In genomic region chr11:116078676-116079320, GRCm38 (mm10) we compare ENCODE assay signal across 8 mouse cellular contexts. TPM values are rescaled to one million over a fixed set of nuclear protein-coding genes. Genes with fewer than 3 reads are reported as not detected.
A peak's percentile ranks its signal among the peaks of the same experiment; 100 is the strongest.
DNase-seq lines count a peak whose midpoint lies in the region; ATAC-seq and TF ChIP-seq lines count a peak whose summit lies in the region.

No protein-coding gene starts in this region.

- peak overlapping the region; percentile 68; the same call in 1 of the 2 replicates for H3K27ac ChIP-seq in heart, embryonic 13.5 days (replicated peaks)
- H3K27ac ChIP-seq in ES-Bruce4 (ENCODE audit: insufficient read depth, low read length), result peak overlapping the region; percentile 49
- peak overlapping the region; percentile 96 for H3K27ac ChIP-seq in liver, embryonic 15.5 days (replicated peaks)

- peak overlapping the region; percentile 76; the same call in 1 of the 2 replicates for H3K9ac ChIP-seq in heart, embryonic 13.5 days
- H3K9ac ChIP-seq in ES-Bruce4 (ENCODE audit: low read depth, poor library complexity, severe bottlenecking), result no peak overlapping the region
- peak overlapping the region; percentile 85; the same call in 1 of the 2 replicates for H3K9ac ChIP-seq in liver, embryonic 15.5 days

- H3K27me3 ChIP-seq in heart, embryonic 13.5 days (replicated peaks), result no peaks in the 10 kb centered on the region
- no peaks in the 10 kb centered on the region for H3K27me3 ChIP-seq in ES-Bruce4 (ENCODE audit: control insufficient read depth, insufficient read depth, low read length, poor library complexity, severe bottlenecking)
- no peaks in the 10 kb centered on the region for H3K27me3 ChIP-seq in liver, embryonic 15.5 days

- H3K4me3 ChIP-seq in heart, embryonic 13.5 days, result no peak overlapping the region
- no peak overlapping the region for H3K4me3 ChIP-seq in ES-Bruce4 (ENCODE audit: low read depth, low read length)
- 0 out of 2 replicates have a peak overlapping the region, but pooled peaks have one; percentile 2 for H3K4me3 ChIP-seq in liver, embryonic 15.5 days (replicated peaks)

- DNase-seq in heart, adult 9 months (ENCODE audit: low spot score in 2 of 2), result no peak
- peak; percentile 52 to 57 for DNase-seq in cerebellum, postnatal 25 days
- DNase-seq in layer of hippocampus, adult 9-11 months, result no peak
- no peak for DNase-seq in adrenal gland, postnatal 36 days
- no peak for DNase-seq in right cerebral cortex, adult 2 months (ENCODE audit: low spot score in 2 of 2)

- no peak for ATAC-seq in heart, embryonic 13.5 days (ENCODE audit: extremely low read depth, insufficient number of reproducible peaks, low FRiP score, low TSS enrichment)
- ATAC-seq in liver, embryonic 15.5 days (ENCODE audit: insufficient read depth), result no peak

- TF ChIP-seq POLR2A in ES-Bruce4 (IDR thresholded peaks at IDR 0.05; ENCODE audit: insufficient read depth, low read length), result no peak

- peaks cover 53% of the 10 kb centered on the region for H3K36me3 ChIP-seq in heart, embryonic 13.5 days
- peaks cover 41% of the 10 kb centered on the region for H3K36me3 ChIP-seq in ES-Bruce4 (ENCODE audit: control insufficient read depth, insufficient read depth, low read length, poor library complexity, severe bottlenecking)
- H3K36me3 ChIP-seq in liver, embryonic 15.5 days (replicated peaks), result peaks cover 55% of the 10 kb centered on the region

- 42% methylated on average over 10 of the region's 10 CpGs for WGBS in heart, embryonic 13.5 days
- WGBS in liver, embryonic 15.5 days (ENCODE audit: insufficient replicate concordance), result 59% methylated on average over 10 of the region's 10 CpGs

- no peak for TF ChIP-seq EP300 in ES-Bruce4 (IDR thresholded peaks at IDR 0.05; ENCODE audit: insufficient read depth, low read depth, low read length)

- peaks cover 50% of the 10 kb centered on the region for H3K4me1 ChIP-seq in heart, embryonic 13.5 days
- H3K4me1 ChIP-seq in ES-Bruce4 (ENCODE audit: control insufficient read depth, insufficient read depth, low read length), result no peaks in the 10 kb centered on the region
- peaks cover 94% of the 10 kb centered on the region for H3K4me1 ChIP-seq in liver, embryonic 15.5 days (replicated peaks)

- H3K9me3 ChIP-seq in heart, embryonic 13.5 days, result no peaks in the 10 kb centered on the region
- no peaks in the 10 kb centered on the region for H3K9me3 ChIP-seq in ES-Bruce4 (replicated peaks; ENCODE audit: control insufficient read depth, insufficient read depth, low read length, poor library complexity, severe bottlenecking)
- H3K9me3 ChIP-seq in liver, embryonic 15.5 days (replicated peaks), result no peaks in the 10 kb centered on the region

- H3K4me2 ChIP-seq in heart, embryonic 13.5 days, result peak overlapping the region; percentile 64; the same call in 1 of the 2 replicates
- peak overlapping the region; percentile 88 for H3K4me2 ChIP-seq in liver, embryonic 15.5 days

- TF ChIP-seq CTCF in ES-Bruce4 (IDR thresholded peaks at IDR 0.05; ENCODE audit: low read depth, low read length), result no peak

RNA-seq across cellular contexts. Expression of gene Unc13d, which starts 1.0 kb away (rescaled TPM):
- polyA plus RNA-seq in heart, embryonic 13.5 days (2015; fragmentation: Nextera tagmentation; extraction: Ambion mirVana), result 1.5 and 2.3 TPM in 2 replicates
- polyA plus RNA-seq in ES-Bruce4 (2011; ENCODE audit: insufficient read depth, insufficient read length, low read depth, missing spikeins), result 4.7 and 5.7 TPM in 2 replicates
- polyA plus RNA-seq in liver, embryonic 15.5 days (2015; fragmentation: Nextera tagmentation; extraction: Ambion mirVana), result 21.4 and 23.3 TPM in 2 replicates
- under 1 TPM; 0.49 to 0.66 TPM for total RNA-seq in adrenal gland, postnatal 36 days (2021)

RNA-seq across cellular contexts. Expression of gene Wbp2, which starts 8.0 kb away (rescaled TPM):
- polyA plus RNA-seq in heart, embryonic 13.5 days (2015; fragmentation: Nextera tagmentation; extraction: Ambion mirVana), result 134 and 138 TPM in 2 replicates
- polyA plus RNA-seq in ES-Bruce4 (2011; ENCODE audit: insufficient read depth, insufficient read length, low read depth, missing spikeins), result 179 and 198 TPM in 2 replicates
- polyA plus RNA-seq in liver, embryonic 15.5 days (2015; fragmentation: Nextera tagmentation; extraction: Ambion mirVana), result 83.9 and 93.0 TPM in 2 replicates
- 100 to 1,000 TPM; 157 to 178 TPM for total RNA-seq in adrenal gland, postnatal 36 days (2021)

RNA-seq across cellular contexts. Expression of gene Trim47, which starts 48.2 kb away (rescaled TPM):
- 46.1 and 51.1 TPM in 2 replicates for polyA plus RNA-seq in heart, embryonic 13.5 days (2015; fragmentation: Nextera tagmentation; extraction: Ambion mirVana)
- polyA plus RNA-seq in ES-Bruce4 (2011; ENCODE audit: insufficient read depth, insufficient read length, low read depth, missing spikeins), result 3.9 and 7.1 TPM in 2 replicates
- 5.4 and 7.6 TPM in 2 replicates for polyA plus RNA-seq in liver, embryonic 15.5 days (2015; fragmentation: Nextera tagmentation; extraction: Ambion mirVana)
- total RNA-seq in adrenal gland, postnatal 36 days (2021), result 10 to 100 TPM; 14.7 to 23.0 TPM

RNA-seq across cellular contexts. Expression of gene Unk, which starts 48.7 kb away (rescaled TPM):
- polyA plus RNA-seq in heart, embryonic 13.5 days (2015; fragmentation: Nextera tagmentation; extraction: Ambion mirVana), result 22.8 and 23.9 TPM in 2 replicates
- polyA plus RNA-seq in ES-Bruce4 (2011; ENCODE audit: insufficient read depth, insufficient read length, low read depth, missing spikeins), result 33.9 and 35.8 TPM in 2 replicates
- 10.1 and 11.6 TPM in 2 replicates for polyA plus RNA-seq in liver, embryonic 15.5 days (2015; fragmentation: Nextera tagmentation; extraction: Ambion mirVana)
- 10 to 100 TPM; 18.3 to 20.2 TPM for total RNA-seq in adrenal gland, postnatal 36 days (2021)

RNA-seq across cellular contexts. Expression of gene H3f3b, which starts 51.0 kb away (rescaled TPM):
- polyA plus RNA-seq in heart, embryonic 13.5 days (2015; fragmentation: Nextera tagmentation; extraction: Ambion mirVana), result 647 and 691 TPM in 2 replicates
- polyA plus RNA-seq in ES-Bruce4 (2011; ENCODE audit: insufficient read depth, insufficient read length, low read depth, missing spikeins), result 437 and 457 TPM in 2 replicates
- 540 and 595 TPM in 2 replicates for polyA plus RNA-seq in liver, embryonic 15.5 days (2015; fragmentation: Nextera tagmentation; extraction: Ambion mirVana)
- total RNA-seq in adrenal gland, postnatal 36 days (2021), result 100 to 1,000 TPM; 347 to 353 TPM

Comparison
In these comparisons a context has a peak if more than half of its experiments do, and no peak if none do; other contexts are left out.
1. DNase-seq: peak in cerebellum, postnatal 25 days (2 of 2); none in heart, adult 9 months (0 of 2), layer of hippocampus, adult 9-11 months (single experiment), adrenal gland, postnatal 36 days (0 of 2) and right cerebral cortex, adult 2 months (0 of 2).
2. Peak in every context shown above with its lines, with median percentiles within 50 percentile points of each other: H3K27ac ChIP-seq.